Mouse (Mus musculus): ENCODE results near the gene Hdac1.

The Hdac1 gene

DNA sequence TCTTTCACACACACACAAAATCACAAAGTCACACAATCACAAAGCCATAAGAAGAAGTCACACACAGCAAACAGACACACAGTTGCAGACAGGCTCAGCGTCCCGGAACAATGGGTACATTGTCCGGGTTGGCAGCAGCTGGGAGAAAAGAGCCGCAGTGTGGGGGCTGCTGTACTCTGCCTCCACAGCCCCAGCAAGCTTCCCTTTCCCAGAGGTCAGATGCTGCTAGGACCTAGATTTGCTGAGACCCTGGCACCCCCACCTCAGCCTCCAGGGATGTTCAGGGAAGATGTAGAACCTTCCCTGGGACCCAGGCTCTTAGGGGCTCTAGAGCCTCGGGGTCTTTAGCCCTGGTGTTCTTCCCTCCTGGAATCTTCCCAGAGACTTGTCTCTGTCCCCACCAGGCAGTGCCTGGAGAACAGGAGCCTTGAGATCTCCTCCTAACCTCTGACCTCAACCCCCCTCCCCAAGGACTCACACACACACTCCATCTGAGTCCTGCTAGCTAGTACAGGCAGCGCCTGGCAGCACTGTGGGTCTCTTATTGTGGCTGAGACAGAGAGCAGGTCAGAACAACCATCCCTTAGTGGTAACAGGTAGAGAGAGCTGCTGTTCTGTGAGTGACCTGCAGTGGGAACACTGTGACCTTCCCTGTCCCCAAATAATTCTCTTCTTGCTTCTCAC, 31.0 kb downstream of the Hdac1 start:
- no peak for DNase-seq (ENCODE audit: low read depth)

DNA sequence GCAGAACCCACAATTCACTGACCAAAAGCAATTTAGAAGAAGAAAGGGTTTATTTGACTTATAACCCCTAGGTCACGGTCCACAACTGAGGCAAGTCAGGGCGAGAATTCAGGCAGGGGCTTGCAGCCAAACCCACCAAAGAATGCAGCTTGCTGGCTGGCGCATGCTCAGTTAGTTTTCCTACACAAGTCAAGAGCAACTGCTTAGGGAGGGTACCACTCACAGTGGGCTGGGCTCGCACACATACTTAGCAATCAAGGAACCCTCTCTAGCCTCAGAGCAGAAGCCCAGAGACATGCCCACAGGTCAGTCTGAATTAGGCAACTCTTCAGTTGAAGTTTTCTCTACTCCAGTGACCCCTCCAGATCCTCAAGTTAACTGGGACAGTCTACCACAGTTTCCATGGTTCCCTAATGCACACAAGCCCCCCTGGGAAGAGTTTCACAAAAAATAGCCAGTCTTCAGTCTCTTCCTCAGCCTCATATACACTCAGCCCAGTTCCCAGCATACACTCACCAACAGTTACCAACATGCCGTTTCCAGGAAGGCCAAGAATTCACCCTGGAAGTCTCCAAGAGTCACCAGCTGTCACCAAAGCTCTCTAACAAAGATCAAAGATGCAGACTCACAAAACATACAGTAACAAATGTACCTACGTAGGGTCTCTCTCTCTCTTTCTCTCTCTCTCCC, 31.6 kb downstream of the Hdac1 start:
- DNase-seq (ENCODE audit: low read depth), result no peak

DNA sequence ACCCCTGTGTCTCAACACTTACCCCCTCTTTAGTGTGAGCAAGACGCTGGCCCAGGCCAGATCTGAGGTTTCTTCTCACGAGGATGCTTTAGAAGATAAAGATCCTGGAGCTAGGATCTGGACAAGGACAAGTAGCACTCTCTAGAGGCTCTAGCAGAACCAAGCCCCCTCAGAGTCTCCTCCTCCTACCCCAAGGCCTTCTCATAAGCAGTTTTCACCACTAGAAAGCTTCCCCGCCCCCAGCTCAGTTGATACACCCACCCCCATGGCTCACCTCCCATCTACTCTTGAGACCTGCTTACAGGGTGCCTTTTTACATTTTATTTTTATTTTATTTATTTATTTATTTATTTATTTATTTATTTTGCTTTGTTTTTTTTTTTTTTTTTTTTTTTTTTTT, 32.9 kb downstream of the Hdac1 start:
- DNase-seq (ENCODE audit: low read depth), result no peak

DNA sequence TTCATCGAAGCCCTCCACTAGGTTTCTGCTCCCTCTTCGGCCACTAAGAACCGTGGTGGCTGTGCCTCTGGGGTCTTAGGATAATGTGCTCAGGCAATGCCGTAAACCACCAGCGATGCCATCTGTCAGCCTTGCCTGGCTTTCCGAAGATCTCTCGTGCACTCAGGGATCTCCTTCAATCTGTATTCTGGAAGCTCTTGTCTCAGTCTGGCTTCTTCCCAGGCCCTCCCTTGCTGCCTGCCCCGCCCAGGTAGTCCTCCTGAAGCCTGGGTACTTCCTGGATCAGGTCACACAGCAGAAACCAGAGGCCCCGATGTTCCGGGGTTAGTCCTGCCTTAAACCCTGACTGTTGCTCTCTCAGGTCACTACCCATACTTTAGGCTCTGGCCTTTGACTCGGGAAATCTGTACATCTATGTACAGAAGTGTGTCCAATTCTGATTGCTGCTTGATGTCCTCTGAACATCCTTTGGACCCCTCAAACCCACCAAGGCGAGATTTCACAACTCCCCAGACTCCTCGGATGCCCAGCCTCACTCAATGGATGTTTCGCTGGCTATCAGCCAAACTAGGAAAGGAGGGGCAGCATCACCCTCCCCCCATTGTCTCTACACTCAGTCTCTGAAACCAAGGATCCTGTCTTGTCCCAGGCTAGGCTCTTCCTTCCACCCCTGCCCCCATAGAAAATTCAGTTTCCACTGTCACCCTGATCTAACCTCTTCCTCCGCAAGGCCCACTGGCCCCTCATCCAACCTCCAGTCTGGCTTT, 33.5 kb downstream of the Hdac1 start:
- DNase-seq (ENCODE audit: low read depth), result no peak

DNA sequence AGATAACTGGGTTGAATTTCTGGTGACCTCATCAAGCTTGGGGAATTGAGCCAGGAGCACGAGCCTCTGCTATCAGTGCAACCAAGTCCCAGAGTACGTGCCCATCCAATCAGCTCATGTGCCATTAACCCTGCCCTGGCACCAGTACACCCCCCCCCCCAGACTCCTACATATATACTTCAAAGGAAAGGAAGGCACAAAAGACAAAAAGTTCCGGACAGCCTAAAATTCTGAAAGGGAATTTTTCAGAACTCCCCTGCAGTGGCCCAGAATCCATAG, 34.3 kb downstream of the Hdac1 start:
- DNase-seq (ENCODE audit: low read depth), result no peak

DNA sequence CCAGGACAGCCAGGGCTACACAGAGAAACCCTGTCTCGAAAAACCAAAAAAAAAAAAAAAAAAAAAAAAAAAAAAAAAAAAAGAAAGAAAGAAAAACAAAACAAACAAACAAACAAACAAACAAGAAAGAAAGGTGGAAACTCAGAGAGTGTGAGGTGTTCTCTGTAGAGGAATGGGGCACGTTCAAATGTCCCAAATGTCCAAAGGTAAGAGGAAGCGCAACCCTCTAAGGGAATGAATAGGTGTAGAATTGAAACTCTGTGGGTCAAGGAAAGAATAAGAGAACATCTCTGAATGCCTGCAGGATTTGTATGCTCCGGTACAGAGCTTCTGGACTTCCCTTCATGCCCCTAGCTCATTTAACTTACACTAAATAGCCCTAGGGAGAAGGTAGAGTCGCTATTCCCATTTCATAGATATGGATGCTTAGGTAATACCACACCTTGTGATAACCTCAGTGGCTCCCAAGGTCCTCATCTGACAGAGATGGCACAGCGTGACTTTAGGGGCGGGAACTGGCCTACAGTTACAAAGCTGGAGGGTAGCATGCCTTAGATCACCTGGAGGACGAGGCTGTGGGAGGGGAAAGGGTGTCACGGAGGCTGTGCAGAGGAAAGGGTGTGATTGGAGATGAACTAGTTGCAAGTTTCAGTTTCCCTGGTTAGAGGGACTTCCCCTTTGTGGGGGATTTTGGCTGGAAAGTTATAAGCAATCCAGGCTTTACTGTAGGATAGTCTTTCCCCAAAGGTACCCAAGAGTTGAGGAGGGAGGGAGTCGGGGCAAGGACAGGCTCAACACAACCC, 34.9 kb downstream of the Hdac1 start:
- no peak for DNase-seq (ENCODE audit: low read depth)

DNA sequence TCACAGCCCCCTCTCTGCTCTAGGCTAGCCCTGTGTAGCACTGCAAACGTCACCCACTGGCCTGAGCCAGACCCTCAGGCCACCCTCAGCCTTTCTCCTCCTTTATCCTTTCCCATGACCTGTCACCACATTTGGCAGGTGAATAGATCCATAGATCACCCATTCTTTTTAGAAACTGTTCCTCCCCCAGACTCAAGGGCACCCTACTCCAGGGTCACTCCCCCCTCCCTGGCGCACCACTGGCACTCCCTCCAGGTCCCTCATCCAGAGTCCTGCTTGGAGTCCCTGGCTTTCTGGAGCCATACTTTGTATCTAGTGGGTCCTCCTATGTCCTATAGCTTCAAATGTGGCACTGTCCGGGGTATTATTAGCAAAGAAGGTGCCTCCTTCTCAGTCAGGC, 37.0 kb downstream of the Hdac1 start:
- DNase-seq (ENCODE audit: low read depth), result no peak

DNA sequence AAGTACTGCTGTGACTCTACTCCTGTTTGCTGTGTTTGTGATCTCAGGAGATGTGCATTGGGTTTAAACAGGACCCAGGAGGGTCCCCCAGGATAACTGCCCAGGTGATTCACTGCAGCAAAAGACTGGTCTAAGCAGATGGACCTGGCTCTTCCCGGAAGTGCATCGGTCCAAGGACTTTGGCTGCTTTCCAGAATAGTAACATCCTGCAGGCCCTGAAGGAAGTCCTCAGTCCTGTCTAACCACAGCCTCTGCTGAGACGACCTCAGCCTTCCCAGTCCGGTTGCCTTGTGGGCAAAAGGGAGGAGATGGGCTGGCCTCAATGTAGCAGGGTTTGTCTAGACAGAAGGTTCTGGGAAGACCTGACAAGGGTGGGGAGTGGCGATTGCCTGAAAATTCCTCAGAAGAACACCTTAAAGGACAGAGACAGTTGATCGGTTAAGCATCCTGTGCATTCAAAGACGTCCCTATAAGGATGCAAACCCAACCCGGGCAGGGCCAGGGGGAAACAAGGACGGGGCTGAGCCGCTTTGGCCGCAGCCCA, 39.5 kb downstream of the Hdac1 start:
- no peak for DNase-seq (ENCODE audit: low read depth)

DNA sequence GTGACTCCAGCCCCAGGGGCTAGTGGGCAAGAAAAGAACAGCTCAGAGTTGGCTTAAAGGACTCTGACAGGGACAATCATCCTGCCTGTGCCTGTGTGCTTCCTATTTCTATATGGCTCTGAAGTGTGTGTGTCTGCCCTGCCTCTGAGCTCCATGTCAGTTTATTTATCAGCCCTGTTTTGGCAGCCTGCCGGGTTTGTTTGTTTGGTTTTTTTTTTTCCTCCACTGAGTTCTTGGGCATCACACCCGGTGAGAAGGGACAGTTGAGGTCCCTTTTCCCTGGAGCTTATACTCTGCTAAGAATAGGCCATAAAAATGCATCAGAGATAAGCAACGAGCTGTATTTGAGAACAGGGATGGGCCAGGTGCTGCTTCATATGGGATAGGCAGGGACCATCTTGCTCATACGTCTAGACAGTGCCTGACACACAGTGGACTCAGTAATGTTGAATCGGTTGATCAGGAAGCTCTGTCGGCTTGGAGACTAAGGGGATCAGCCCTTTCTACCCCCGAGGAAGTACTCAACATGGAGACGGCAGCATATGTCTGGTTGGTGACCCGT, 40.1 kb downstream of the Hdac1 start:
- DNase-seq (ENCODE audit: low read depth), result no peak

DNA sequence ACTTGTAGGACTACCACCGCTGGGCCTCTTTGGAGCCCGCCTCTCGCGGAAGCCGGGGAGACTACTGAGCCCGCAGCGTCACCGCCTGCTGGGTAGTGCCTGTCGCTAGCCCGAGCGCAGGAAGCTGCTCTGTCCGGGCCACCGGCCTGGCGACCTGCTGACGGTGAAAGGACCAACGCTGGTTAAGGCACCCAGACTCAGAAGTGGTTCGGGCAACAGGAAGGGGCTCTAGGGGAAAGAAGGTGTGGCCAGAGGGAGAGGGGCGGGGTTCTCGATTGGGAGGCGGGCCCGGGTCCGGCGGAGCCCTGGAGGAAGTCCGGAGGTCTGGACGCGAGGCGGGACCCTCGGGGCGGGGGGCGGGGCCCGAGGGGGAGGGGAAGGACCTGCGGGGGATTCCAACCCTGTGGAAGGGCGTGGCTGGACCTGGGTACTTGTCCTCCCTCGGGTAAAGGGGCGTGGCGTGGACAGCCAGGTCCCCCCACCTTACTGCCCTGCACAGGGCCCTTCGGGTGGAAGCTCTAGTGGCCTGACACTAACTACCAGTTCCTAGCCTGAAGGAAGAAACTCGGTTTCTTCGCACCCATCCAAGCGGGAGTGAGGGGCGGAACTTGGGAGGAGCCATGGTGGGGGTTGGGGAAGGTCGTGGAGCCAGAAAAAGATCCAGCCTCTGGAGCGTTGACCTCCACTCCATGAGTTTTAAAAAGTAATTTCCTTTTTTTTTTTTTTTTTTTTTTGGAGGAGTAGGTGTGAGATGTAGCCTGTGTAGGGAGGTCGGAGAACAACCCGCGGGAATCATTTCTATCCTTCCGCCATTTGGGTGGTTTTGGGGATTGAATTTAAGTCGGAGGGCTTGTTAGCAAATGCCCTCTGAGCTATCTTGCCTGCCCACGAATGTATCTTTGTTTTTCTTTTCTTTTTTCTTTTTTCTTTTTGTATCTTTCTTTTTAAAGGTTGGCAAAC, 41.6 kb downstream of the Hdac1 start:
- peak; percentile 69 for DNase-seq (ENCODE audit: low read depth)

DNA sequence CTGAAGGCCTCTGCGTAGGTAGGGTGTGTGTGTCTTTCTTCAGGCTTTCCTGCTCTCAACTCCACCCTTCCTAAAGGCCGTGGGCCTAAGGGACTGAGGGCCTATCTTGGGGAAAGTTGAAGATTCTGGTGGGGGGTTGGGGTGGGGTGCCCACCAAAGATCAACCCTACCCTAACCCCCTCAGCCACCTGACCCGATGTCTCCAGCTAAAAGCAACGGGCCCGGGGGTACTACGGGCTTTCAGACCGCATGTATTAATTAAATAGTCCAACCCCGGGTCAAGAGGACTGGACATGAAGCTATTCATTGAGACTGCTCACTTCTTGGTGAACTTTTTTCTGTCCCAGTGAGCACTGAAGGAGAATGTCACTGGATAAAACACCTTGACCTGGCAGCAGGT, 42.5 kb downstream of the Hdac1 start:
- no peak for DNase-seq (ENCODE audit: low read depth)

DNA sequence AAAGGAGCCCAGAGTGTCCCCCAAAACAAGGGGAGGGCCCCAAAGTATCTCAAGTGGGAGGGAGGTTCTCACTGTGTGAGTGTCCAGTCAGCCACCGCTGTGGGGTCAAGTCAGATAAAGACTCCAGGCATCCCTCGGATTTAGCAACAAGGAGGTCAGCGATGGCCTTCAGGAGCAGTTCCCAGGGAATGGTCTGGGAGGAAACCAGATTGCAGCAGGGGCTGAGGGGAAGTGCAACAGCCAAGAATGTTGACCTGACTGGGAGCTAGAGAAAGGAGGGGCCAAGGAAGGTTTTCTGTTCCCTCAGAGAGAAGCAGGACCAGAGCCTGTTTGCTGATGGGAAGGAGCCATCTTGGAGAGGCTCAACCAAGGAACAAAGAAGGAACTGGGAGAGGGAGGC, 43.6 kb downstream of the Hdac1 start:
- DNase-seq (ENCODE audit: low read depth), result no peak

DNA sequence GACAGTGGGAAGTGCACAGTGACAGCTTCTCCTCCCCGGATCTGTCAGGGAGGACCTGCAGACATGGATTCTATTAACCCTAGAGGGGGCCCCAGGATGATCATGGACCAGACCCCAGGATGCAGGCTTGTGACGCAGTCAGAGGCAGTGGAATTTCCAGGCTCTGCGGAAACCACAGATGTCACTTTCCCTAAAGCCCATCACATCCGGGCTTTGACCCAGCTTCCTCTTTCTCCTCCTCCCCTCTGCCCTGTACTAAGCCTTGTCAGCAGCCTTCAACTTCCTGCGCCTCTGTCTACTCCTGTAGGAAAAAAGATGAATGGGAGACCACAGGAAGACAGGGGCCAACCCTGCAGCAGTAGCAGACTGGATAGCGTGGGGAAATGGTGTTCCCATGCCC, 45.9 kb downstream of the Hdac1 start:
- no peak for DNase-seq (ENCODE audit: low read depth)

DNA sequence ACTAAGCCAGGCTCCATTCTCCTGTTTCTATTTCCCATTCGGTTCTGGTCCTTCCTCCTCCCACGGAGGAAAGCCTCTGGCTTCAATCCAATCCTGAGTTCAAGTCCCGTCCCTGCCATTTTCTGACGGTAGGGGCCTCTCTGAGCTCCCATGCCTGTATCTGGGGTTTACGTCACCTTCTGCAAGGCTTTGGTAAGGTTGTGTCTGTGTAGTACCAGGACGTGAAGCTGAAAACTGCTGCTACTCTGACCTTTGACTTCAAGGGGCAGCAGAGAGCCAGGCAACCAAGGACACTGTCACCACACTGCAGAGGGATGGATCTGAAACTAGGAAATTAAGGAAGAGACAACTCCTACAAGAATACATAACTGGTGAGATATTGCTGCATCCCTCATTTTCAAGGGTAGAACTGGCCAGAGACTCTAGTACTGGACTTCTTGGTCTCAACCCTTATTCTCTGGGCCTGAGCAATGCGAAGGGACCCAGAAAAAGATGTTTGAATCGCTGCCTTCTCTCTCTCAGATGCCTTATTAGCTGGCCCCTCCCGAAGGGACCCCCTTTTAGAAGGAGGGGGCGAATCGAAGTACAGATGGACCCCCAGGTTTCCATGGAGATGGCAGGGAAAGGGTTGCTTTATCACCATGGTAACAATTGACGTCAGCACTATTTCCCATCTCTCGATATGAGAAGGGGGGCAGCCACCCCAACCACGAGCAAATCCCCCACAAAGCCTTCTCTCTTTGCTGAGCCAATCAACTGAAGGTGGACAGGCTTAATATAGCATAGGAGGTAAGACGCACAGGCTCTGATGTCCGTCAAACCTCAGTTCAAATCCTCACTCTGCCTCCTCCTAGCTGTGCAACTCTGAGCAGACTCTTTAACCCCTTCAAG, 46.6 kb downstream of the Hdac1 start:
- DNase-seq (ENCODE audit: low read depth), result no peak

DNA sequence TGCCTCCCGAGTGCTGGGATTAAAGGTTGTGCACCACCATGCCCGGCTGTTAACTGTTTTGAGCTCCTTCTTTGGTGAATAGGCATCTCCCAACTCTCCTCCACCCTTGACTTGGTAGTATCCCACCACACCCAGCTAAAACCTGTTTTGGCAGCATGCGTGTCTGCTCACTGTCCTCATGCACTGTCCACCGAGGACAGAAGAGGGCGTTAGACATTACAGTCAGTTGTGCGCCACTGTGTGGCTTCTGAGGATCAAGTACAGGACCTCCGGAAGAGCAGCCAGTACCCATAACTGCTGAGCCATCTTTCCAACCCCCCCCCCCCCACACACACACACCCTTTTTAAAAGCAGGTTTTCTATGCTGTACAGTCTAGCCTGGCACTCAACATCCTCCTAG, 47.8 kb downstream of the Hdac1 start:
- no peak for DNase-seq (ENCODE audit: low read depth)

DNA sequence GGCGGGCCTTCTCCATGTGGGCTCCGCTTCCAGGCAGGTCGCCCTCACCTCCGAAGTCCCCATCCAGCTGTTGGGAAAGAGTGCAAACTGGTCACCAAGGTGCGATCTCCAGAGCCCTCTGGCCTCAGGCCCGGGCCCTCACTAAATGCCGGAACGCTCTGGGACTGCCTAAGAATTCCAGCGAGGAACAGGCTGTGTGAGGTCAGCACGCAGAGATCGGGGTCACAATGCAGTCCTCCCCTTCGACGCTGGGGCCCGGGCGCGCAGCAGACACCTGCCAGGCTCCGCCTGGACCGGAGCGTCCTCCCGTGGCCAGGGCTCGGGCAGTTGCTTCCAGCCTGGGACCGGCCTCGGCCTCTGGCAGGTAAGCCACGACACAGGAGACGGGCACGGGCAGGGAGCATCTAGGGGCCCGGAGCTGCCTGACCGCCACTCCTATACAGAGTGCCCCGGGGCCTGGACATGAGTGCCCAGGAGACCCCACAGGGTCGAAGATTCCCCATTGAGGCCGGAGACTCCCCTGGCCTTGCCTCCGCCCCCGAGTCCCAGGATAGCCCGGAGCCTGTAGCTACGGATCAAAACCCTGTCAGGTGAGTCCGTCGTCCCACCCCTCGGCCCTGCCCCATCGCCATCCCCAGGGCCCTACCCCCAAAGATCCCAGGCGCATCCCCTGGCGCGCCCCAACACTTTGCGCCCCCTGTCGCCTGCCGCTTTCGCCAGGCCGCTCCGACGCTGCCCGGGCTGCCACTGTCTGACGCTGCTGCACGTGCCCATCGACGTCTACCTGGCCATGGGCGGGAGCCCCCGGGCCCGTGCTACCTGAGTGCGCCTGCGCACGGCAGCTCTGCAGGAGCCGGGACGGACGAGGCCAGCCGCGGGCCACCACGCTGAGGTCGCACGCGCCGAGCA, 51.3 kb downstream of the Hdac1 start, which contains the start of the genes Tssk3 and Fam229a:
Gene Tssk3, minus strand, starts transcription at position 51 of the 909 bp plus-strand sequence.
Gene Fam229a, plus strand, starts transcription at position 219 of the 909 bp plus-strand sequence.
- DNase-seq (ENCODE audit: low read depth), result no peak

DNA sequence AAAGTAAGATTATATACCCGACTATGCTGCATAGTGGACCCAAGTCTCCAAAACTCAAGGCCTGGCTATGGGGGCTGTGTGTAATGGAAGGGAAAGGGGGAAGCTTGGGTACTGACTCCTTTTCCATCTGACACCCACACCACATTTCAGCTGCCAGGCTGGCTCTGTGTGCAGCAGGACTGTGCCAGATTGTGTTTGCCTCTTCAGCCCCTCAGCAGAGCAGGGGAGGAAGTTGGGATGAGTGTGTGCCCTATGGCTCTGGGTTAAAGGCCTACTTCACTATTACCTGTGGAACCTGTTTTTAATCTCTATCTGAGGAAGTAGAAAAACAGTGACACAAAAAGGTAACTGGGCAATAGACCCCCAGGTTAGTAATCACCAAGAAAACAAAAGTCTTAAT, 61.4 kb downstream of the Hdac1 start:
- no peak for DNase-seq (ENCODE audit: low read depth)

DNA sequence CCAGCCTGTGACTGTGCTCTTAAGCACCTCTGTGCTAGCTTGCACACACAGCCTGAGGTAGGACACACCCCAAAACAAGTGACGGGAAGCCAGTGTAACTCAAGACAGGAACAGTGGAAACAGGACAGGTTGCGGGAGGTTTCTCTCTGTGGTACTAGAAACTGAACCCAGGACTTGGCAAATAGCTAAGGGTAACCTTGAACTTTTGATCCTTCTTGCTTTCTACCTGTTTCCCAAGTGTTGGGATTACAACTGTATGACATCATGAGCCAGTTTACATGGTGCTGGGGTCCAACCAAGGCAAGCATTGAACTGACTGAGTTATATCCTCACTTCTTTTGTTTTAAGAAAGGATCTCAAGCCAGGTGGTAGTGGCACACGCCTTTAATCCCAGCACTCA, 62.6 kb downstream of the Hdac1 start:
- DNase-seq (ENCODE audit: low read depth), result no peak

DNA sequence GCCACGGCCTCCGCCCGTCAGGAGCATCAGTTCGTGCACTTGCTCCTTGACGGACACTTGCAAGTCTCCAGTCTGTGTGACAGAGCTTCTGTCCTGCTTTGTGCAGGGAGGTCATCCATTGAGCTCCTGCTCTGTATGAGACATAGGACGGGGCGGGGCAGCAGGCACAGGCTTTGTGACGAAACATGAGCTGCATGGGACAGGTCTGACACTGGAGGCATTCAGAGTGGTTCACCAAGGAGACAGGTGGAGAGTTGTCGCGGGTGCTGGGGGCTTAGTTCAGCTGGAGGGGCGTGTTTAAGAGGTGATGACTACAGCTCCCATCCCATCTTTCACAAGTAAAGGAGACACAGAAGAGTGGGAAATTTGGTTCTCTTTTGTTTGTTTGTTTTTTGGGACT, 66.5 kb downstream of the Hdac1 start:
- no peak for DNase-seq (ENCODE audit: low read depth)
